ENCODE assay signal across 14 mouse cellular contexts in genomic region chr13:49545646-49546045, GRCm38 (mm10). TPM values are rescaled to one million over a fixed set of nuclear protein-coding genes. Genes with fewer than 3 reads are reported as not detected.
A peak's percentile ranks its signal among the peaks of the same experiment; 100 is the strongest.
DNase-seq lines count a peak whose midpoint lies in the region; ATAC-seq and TF ChIP-seq lines count a peak whose summit lies in the region.
"Had no signal": no experiment of that assay in that cellular context is flagged by ENCODE, and none has a peak within 500 bp of the region (broad histone marks: within the 10 kb centered on the region; RNA-seq: fewer than 3 reads in every experiment).

No protein-coding gene starts in this region.

- H3K27me3 ChIP-seq in embryonic facial prominence, embryonic 15.5 days, result no peaks in the 10 kb centered on the region
- H3K27me3 ChIP-seq in heart, embryonic 15.5 days, result no peaks in the 10 kb centered on the region
- H3K27me3 ChIP-seq in myocyte (ENCODE audit: control insufficient read depth, insufficient read depth, insufficient read length), result no peaks in the 10 kb centered on the region
- no peaks in the 10 kb centered on the region for H3K27me3 ChIP-seq in liver, embryonic 11.5 days (replicated peaks; ENCODE audit: control insufficient read depth, insufficient read depth, low read length)
- H3K27me3 ChIP-seq: megakaryocyte, embryonic 14.5 days had no signal

- H3K36me3 ChIP-seq in embryonic facial prominence, embryonic 15.5 days, result no peaks in the 10 kb centered on the region
- no peaks in the 10 kb centered on the region for H3K36me3 ChIP-seq in heart, embryonic 15.5 days
- no peaks in the 10 kb centered on the region for H3K36me3 ChIP-seq in myocyte (ENCODE audit: control insufficient read depth, insufficient read depth)
- H3K36me3 ChIP-seq in liver, embryonic 11.5 days (ENCODE audit: control insufficient read depth, insufficient read depth, low read length), result no peaks in the 10 kb centered on the region

- H3ac ChIP-seq in myocyte (ENCODE audit: control insufficient read depth, insufficient read length), result no peak overlapping the region

- H3K9ac ChIP-seq in embryonic facial prominence, embryonic 15.5 days, result no peak overlapping the region
- H3K9ac ChIP-seq in heart, embryonic 15.5 days, result no peak overlapping the region
- H3K9ac ChIP-seq in liver, embryonic 11.5 days (ENCODE audit: low read depth, low read length), result no peak overlapping the region

- H3K4me1 ChIP-seq in embryonic facial prominence, embryonic 15.5 days, result peaks cover 10% of the 10 kb centered on the region
- 0 out of 2 replicates have a peak, but pooled peaks cover 2% of the 10 kb centered on the region for H3K4me1 ChIP-seq in heart, embryonic 15.5 days (replicated peaks)
- no peaks in the 10 kb centered on the region for H3K4me1 ChIP-seq in liver, embryonic 11.5 days (replicated peaks; ENCODE audit: control insufficient read depth, insufficient read depth, low read length)

- ATAC-seq in embryonic facial prominence, embryonic 15.5 days (ENCODE audit: insufficient number of reproducible peaks, low FRiP score, low TSS enrichment, low read depth), result peak; percentile 84
- no peak for ATAC-seq in heart, embryonic 15.5 days (replicated peaks; ENCODE audit: insufficient number of reproducible peaks, insufficient read depth, low FRiP score, low read depth)
- ATAC-seq in cerebellum, adult (ENCODE audit: insufficient number of reproducible peaks, low FRiP score, low TSS enrichment), result no peak
- no peak for ATAC-seq in liver, embryonic 11.5 days (replicated peaks; ENCODE audit: low FRiP score)
- ATAC-seq: forebrain, embryonic 16.5 days; hindbrain, postnatal 0 days had no signal

- H3K4me2 ChIP-seq in embryonic facial prominence, embryonic 15.5 days (replicated peaks), result 0 out of 2 replicates have a peak overlapping the region, but pooled peaks have one; percentile 12
- peak overlapping the region; percentile 21; the same call in 1 of the 2 replicates for H3K4me2 ChIP-seq in heart, embryonic 15.5 days
- H3K4me2 ChIP-seq in myocyte (ENCODE audit: low read depth), result peak overlapping the region; percentile 28
- no peak overlapping the region for H3K4me2 ChIP-seq in liver, embryonic 11.5 days

- WGBS in embryonic facial prominence, embryonic 15.5 days, result 21% methylated on average over 3 of the region's 3 CpGs
- 23% methylated on average over 3 of the region's 3 CpGs for WGBS in heart, embryonic 15.5 days
- WGBS in liver, embryonic 11.5 days, result 58% methylated on average over 3 of the region's 3 CpGs

- peak; percentile 22 for DNase-seq in kidney, postnatal 14 days
- no peak for DNase-seq in kidney, adult 8-10 months
- DNase-seq in adrenal gland, adult 8-10 months, result no peak
- no peak for DNase-seq in liver, embryonic 11.5 days (ENCODE audit: low spot score)
- DNase-seq: cerebellum, postnatal 10 days had no signal

- no peaks in the 10 kb centered on the region for H3K9me3 ChIP-seq in embryonic facial prominence, embryonic 15.5 days (replicated peaks)
- H3K9me3 ChIP-seq in heart, embryonic 15.5 days (replicated peaks), result no peaks in the 10 kb centered on the region
- no peaks in the 10 kb centered on the region for H3K9me3 ChIP-seq in liver, embryonic 11.5 days (ENCODE audit: control insufficient read depth, low read length)
- H3K9me3 ChIP-seq: G1E; megakaryocyte, embryonic 14.5 days had no signal

- H3K79me2 ChIP-seq in myocyte (ENCODE audit: control insufficient read depth, insufficient read depth), result no peaks in the 10 kb centered on the region

- no peak for TF ChIP-seq POLR2A in myocyte (IDR thresholded peaks at IDR 0.05; ENCODE audit: insufficient read length, low read depth)

- H3K27ac ChIP-seq in embryonic facial prominence, embryonic 15.5 days (replicated peaks), result peak overlapping the region; percentile 83
- peak overlapping the region; percentile 67 for H3K27ac ChIP-seq in heart, embryonic 15.5 days
- H3K27ac ChIP-seq in liver, embryonic 11.5 days (ENCODE audit: low read depth, low read length), result no peak overlapping the region
- H3K27ac ChIP-seq: hindbrain, postnatal 0 days had no signal

- peak overlapping the region; percentile 22 for H3K4me3 ChIP-seq in embryonic facial prominence, embryonic 15.5 days (replicated peaks)
- peak overlapping the region; percentile 14; the same call in 1 of the 2 replicates for H3K4me3 ChIP-seq in heart, embryonic 15.5 days
- no peak overlapping the region for H3K4me3 ChIP-seq in myocyte
- no peak overlapping the region for H3K4me3 ChIP-seq in liver, embryonic 11.5 days (ENCODE audit: low read depth, low read length)
- H3K4me3 ChIP-seq: megakaryocyte, embryonic 14.5 days had no signal

TF ChIP-seq in myocyte, 11 proteins besides CTCF, POLR2A, EP300 and RAD21:
- no peak for TF ChIP-seq SRF (IDR thresholded peaks at IDR 0.05; ENCODE audit: control insufficient read depth, insufficient read length, low read depth)
- peak; percentile 54 to 72 (median 56) for TF ChIP-seq MYOD1 (IDR thresholded peaks at IDR 0.05; ENCODE audit: control insufficient read depth in 1 of 3, insufficient read length in 2 of 3, low read depth in 2 of 3)
- peak in 2 of 3 experiments; percentile 22 to 64 for TF ChIP-seq MYOG (IDR thresholded peaks at IDR 0.05; ENCODE audit: control insufficient read depth in 1 of 3, insufficient read depth in 1 of 3, insufficient read length in 2 of 3, low read depth in 2 of 3)
TF ChIP-seq in myocyte: peak in this region for 2.

RNA-seq across cellular contexts. Expression of gene Aspn, which starts 1.4 kb away (rescaled TPM):
- 157 and 167 TPM in 2 replicates for polyA plus RNA-seq in embryonic facial prominence, embryonic 15.5 days (2015; fragmentation: Nextera tagmentation; extraction: Ambion mirVana)
- 31.8 and 32.2 TPM in 2 replicates for polyA plus RNA-seq in heart, embryonic 15.5 days (2015; fragmentation: Nextera tagmentation; extraction: Ambion mirVana)
- polyA plus RNA-seq in myocyte (2012; fragmentation: generic; extraction: Trizol), result 0.37 TPM
- 1 to 10 TPM; 2.0 to 5.8 (median 2.9) TPM for total RNA-seq in adrenal gland, adult 8-10 months (2022)
- 0.27 and 0.45 TPM in 2 replicates for polyA plus RNA-seq in liver, embryonic 11.5 days (2014; fragmentation: Nextera tagmentation; extraction: Ambion mirVana)
- total RNA-seq: G1E had no signal
- polyA plus RNA-seq: G1E had no signal

RNA-seq across cellular contexts. Expression of gene Omd, which starts 36.6 kb away (rescaled TPM):
- 35.3 and 38.6 TPM in 2 replicates for polyA plus RNA-seq in embryonic facial prominence, embryonic 15.5 days (2015; fragmentation: Nextera tagmentation; extraction: Ambion mirVana)
- polyA plus RNA-seq in heart, embryonic 15.5 days (2015; fragmentation: Nextera tagmentation; extraction: Ambion mirVana), result 0.73 and 1.2 TPM in 2 replicates
- polyA plus RNA-seq in myocyte (2012; fragmentation: generic; extraction: Trizol), result 0.14 TPM
- 1 to 10 TPM; 3.1 to 6.9 (median 5.5) TPM for total RNA-seq in adrenal gland, adult 8-10 months (2022)
- polyA plus RNA-seq in liver, embryonic 11.5 days (2014; fragmentation: Nextera tagmentation; extraction: Ambion mirVana), result 0.74 and 1.1 TPM in 2 replicates
- polyA plus RNA-seq: G1E had no signal

RNA-seq across cellular contexts. Expression of gene Ecm2, which starts 41.0 kb away (rescaled TPM):
- 2.2 and 2.3 TPM in 2 replicates for polyA plus RNA-seq in embryonic facial prominence, embryonic 15.5 days (2015; fragmentation: Nextera tagmentation; extraction: Ambion mirVana)
- 4.6 and 5.7 TPM in 2 replicates for polyA plus RNA-seq in heart, embryonic 15.5 days (2015; fragmentation: Nextera tagmentation; extraction: Ambion mirVana)
- polyA plus RNA-seq in myocyte (2012; fragmentation: generic; extraction: Trizol), result 0.08 TPM
- 10 to 100 TPM in 1 of 4 experiments, 1 to 10 TPM in 3; 6.0 to 10.1 (median 7.9) TPM for total RNA-seq in adrenal gland, adult 8-10 months (2022)
- 0.44 and 0.56 TPM in 2 replicates for polyA plus RNA-seq in liver, embryonic 11.5 days (2014; fragmentation: Nextera tagmentation; extraction: Ambion mirVana)

RNA-seq across cellular contexts. Expression of gene Tes3-ps, which starts 52.5 kb away (rescaled TPM):
- 0.79 and 1.7 TPM in 2 replicates for polyA plus RNA-seq in embryonic facial prominence, embryonic 15.5 days (2015; fragmentation: Nextera tagmentation; extraction: Ambion mirVana)
- 0.71 and 0.87 TPM in 2 replicates for polyA plus RNA-seq in heart, embryonic 15.5 days (2015; fragmentation: Nextera tagmentation; extraction: Ambion mirVana)
- 0.61 TPM for polyA plus RNA-seq in myocyte (2012; fragmentation: generic; extraction: Trizol)
- total RNA-seq in adrenal gland, adult 8-10 months (2022), result 1 to 10 TPM; 1.5 to 2.2 (median 1.7) TPM
- polyA plus RNA-seq in liver, embryonic 11.5 days (2014; fragmentation: Nextera tagmentation; extraction: Ambion mirVana), result 1.2 and 1.7 TPM in 2 replicates
- polyA plus RNA-seq: spleen, adult 2 months had no signal

Comparison
In these comparisons a context has a peak if more than half of its experiments do, and no peak if none do; other contexts are left out.
1. H3K4me3 ChIP-seq: peak in embryonic facial prominence, embryonic 15.5 days (single experiment) and heart, embryonic 15.5 days (single experiment); none in myocyte (single experiment) and liver, embryonic 11.5 days (single experiment).
2. RNA of gene Aspn, which starts 1.4 kb away (polyA plus RNA-seq): 157 to 167 TPM in embryonic facial prominence, embryonic 15.5 days and 31.8 to 32.2 TPM in heart, embryonic 15.5 days; 0.27 to 0.45 TPM in liver, embryonic 11.5 days and 0.37 TPM in myocyte (single experiment); every median in the first group is over 10 times any median in the second.
3. RNA of gene Omd, which starts 36.6 kb away (polyA plus RNA-seq): 35.3 to 38.6 TPM in embryonic facial prominence, embryonic 15.5 days; 0.74 to 1.1 TPM in liver, embryonic 11.5 days, 0.73 to 1.2 TPM in heart, embryonic 15.5 days and 0.14 TPM in myocyte (single experiment); every median in the first group is over 10 times any median in the second.